Mouse (Mus musculus): ENCODE data around the gene Hoxa13. TPM values are rescaled to one million over a fixed set of nuclear protein-coding genes. Genes with fewer than 3 reads are reported as not detected.
A peak's percentile ranks its signal among the peaks of the same experiment; 100 is the strongest.

The Hoxa13 gene
- polyA plus RNA-seq, 1 experiment from 2014 or later: 17.4 TPM

DNA sequence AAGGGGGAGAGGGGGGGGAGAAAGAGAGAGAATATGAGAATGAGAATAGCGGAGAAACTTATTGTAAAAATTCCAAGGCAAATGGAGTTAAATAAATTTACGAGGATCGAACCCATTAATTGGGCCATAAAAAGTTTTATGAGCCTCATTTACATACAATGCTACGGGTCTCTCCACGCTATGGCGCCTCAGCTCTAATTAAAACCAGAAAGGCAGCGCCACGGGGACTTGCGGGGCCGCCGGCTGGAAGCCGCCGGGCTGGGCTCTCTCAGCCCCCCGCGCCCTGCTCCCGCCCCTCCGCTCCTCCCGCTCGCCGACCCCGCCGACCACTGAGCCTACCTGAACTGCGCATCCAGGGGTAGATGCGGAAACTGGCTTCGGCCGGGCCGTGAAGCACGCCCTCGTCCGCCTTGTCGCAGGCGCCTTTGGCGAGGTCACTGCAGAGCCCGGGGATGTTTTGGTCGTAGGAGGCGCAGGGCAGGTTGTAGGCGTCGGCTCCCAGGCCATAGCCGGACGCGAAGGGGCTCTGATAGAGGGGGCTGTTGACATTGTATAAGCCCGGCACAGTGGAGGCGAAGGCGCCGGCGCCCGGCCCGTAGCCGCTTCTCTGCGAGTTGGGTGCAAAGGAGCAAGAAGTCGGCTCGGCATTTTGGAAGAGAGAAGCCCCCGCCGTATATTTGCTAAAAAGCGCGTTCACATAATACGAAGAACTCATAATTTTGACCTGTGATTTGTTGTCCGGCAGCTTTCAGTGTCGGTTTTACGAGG, 43.8 kb downstream of the Hoxa13 start:
- WGBS: under 1% methylated on average over 60 of the region's 60 CpGs
- peak overlapping the region; percentile 53 for H3K4me3 ChIP-seq
- H3K36me3 ChIP-seq: no peaks in the 10 kb centered on the region
- H3K27me3 ChIP-seq: peaks cover 32% of the 10 kb centered on the region
- H3K4me2 ChIP-seq: peak overlapping the region; percentile 83
- peaks cover 60% of the 10 kb centered on the region for H3K4me1 ChIP-seq
- peak overlapping the region; percentile 45 for H3K9ac ChIP-seq
- no peaks in the 10 kb centered on the region for H3K9me3 ChIP-seq
- peak overlapping the region; percentile 89 for H3K27ac ChIP-seq
- no peak for ATAC-seq (ENCODE audit: insufficient number of reproducible peaks, low FRiP score, low TSS enrichment, low read depth)

DNA sequence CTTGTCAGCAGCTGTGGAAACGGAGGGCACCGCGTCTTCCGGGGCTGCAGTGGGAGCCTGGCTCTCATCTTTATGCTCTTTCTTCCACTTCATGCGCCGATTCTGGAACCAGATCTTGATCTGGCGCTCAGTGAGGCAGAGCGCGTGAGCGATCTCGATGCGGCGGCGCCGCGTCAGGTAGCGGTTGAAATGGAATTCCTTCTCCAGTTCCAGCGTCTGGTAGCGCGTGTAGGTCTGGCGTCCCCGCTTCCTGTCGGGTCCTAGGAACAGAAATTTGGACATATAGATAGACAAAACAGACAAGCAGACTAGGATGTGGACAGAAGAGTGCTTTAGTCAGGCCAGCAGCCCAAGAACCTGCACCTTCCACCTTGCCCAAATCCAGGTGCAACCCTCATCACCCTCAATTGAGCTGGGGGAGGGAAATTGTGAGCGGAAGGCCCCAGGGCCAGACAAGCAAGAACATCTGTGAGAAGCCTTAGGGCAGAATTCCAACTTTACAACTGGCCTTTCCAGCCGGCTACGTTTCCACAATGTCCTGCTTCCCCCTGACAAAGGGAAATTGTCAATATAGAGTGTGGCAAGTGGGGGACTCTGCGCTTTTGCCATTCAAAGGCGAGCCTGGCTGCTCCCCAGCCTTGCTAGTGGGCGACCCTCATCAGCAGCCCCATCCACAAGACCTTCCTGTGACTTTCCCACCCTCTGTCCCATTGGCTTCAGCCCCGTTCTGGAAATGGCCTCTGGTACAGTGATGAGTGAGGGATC, 44.7 kb downstream of the Hoxa13 start:
- peak overlapping the region; percentile 53 for H3K4me3 ChIP-seq
- H3K4me2 ChIP-seq: peak overlapping the region; percentile 83
- H3K36me3 ChIP-seq: no peaks in the 10 kb centered on the region
- H3K9ac ChIP-seq: peak overlapping the region; percentile 45; the same call in 1 of the 2 replicates
- no peak for ATAC-seq (ENCODE audit: insufficient number of reproducible peaks, low FRiP score, low TSS enrichment, low read depth)
- H3K27me3 ChIP-seq: peaks cover 35% of the 10 kb centered on the region
- H3K9me3 ChIP-seq: no peaks in the 10 kb centered on the region
- 4% methylated on average over 30 of the region's 30 CpGs for WGBS
- H3K4me1 ChIP-seq: peaks cover 61% of the 10 kb centered on the region
- H3K27ac ChIP-seq: 0 out of 2 replicates have a peak overlapping the region, but pooled peaks have one; percentile 89

DNA sequence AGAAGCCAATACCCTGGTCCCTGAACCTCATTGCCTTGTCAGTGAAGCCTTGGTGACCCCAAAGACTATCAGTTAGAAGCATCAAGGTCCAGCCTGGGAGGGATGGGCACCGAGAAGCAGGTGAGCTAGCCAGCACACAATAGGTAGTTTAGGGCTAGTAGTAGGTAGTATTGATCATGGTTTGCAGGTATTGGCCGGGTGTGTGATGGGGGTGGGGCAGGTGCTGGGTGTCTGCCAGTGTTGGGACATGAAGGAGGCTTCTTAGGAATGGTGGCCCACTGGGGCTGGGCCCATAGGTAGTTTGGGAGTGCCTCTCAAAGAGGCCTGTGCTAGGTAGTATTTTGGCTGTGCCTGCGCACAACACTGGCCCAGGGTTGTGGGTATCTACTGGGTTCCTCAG, 45.6 kb downstream of the Hoxa13 start:
- Histone ChIP-seq H3K27me3 (peaks cover 38% of the 10 kb centered on the region), H3K4me2 (peak overlapping the region; percentile 83; the same call in 1 of the 2 replicates), H3K4me1 (peaks cover 60% of the 10 kb centered on the region), H3K36me3 (no peaks in the 10 kb centered on the region), H3K4me3 (no peak overlapping the region), H3K9me3 (no peaks in the 10 kb centered on the region), H3K9ac (no peak overlapping the region), H3K27ac (no peak overlapping the region)
- WGBS: 58% methylated on average over 3 of the region's 3 CpGs
- ATAC-seq (ENCODE audit: insufficient number of reproducible peaks, low FRiP score, low TSS enrichment, low read depth): no peak

DNA sequence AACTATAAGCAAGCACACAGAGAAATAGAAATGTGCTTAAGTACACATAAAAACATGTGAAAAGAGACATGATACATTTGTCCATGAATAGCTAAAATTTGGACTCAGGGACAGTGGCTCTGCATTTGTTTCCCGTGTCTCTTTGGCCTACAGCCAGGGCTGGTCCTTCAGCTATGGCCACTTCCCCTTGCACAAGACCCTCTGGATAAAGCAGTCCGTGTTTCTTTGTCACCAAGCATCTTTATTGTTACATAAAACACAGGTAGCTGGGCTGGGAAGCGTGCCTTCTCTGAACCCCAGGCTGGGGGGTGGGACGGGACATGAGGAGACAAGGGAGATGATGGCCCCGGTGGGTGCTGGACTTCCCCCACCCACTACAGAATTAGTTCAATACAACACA, 46.4 kb downstream of the Hoxa13 start:
- Histone ChIP-seq H3K4me1 (peaks cover 64% of the 10 kb centered on the region), H3K9me3 (no peaks in the 10 kb centered on the region), H3K27ac (no peak overlapping the region), H3K4me2 (no peak overlapping the region), H3K36me3 (no peaks in the 10 kb centered on the region), H3K4me3 (no peak overlapping the region), H3K27me3 (peaks cover 40% of the 10 kb centered on the region), H3K9ac (no peak overlapping the region)
- no peak for ATAC-seq (ENCODE audit: insufficient number of reproducible peaks, low FRiP score, low TSS enrichment, low read depth)
- WGBS: 50% methylated on average over 5 of the region's 5 CpGs

DNA sequence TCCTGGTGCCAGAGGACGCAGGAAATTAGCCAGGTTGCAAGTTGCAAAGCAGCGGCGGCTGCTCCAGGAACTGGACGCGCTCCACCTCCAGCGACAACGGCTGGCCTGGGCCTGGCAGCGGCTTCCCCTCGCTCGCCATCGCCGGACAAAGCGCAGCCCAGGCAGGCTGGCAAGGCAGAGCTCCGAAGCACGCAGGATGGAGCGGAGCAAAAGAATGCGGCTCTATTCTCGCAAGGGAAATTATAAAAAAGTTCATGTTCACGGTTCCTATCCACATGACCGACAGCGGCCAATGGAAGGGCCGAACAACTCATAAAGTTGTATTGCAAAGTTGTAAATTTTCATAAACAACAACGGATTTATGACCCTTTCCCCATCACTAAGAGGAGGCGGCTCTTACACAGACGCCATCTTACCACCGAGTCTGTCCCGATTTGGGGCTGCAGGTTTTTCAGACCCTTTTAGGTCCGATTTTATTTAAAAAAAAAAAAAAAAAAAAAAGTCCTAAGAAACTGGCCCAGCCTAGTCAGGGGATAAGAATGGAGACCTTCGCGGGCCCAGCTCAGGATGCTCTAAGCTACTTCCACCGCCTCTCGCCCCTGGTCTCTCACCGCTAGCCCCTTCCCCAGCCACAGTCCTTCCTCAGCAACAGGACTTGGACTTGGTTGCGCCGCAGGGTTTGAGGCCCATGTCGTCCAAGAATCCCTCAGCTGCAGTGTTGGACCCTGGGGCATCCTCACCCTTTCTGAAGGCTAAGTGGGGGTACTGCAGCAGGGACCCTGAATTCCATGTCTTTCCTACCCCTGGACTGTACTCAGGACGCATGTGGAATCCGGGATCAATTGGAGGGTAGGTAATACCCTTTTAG, 47.3 kb downstream of the Hoxa13 start, which contains the start of the genes Hoxa3 and Gm28308:
TSS of gene Hoxa3 (minus strand) at position 218 of the 868 bp plus-strand sequence.
TSS of gene Gm28308 (minus strand) at position 221 of the 868 bp plus-strand sequence.
- Histone ChIP-seq H3K27me3 (peaks cover 40% of the 10 kb centered on the region), H3K36me3 (no peaks in the 10 kb centered on the region), H3K9me3 (no peaks in the 10 kb centered on the region), H3K4me3 (peak within 1 kb of the TSS; percentile 55), H3K27ac (peak within 1 kb of the TSS; percentile 90), H3K4me1 (peaks cover 64% of the 10 kb centered on the region), H3K9ac (peak within 1 kb of the TSS; percentile 69), H3K4me2 (peak within 1 kb of the TSS; percentile 69)
- WGBS: 3% methylated on average over 38 of the region's 38 CpGs
- ATAC-seq (ENCODE audit: insufficient number of reproducible peaks, low FRiP score, low TSS enrichment, low read depth): peak; percentile 41

DNA sequence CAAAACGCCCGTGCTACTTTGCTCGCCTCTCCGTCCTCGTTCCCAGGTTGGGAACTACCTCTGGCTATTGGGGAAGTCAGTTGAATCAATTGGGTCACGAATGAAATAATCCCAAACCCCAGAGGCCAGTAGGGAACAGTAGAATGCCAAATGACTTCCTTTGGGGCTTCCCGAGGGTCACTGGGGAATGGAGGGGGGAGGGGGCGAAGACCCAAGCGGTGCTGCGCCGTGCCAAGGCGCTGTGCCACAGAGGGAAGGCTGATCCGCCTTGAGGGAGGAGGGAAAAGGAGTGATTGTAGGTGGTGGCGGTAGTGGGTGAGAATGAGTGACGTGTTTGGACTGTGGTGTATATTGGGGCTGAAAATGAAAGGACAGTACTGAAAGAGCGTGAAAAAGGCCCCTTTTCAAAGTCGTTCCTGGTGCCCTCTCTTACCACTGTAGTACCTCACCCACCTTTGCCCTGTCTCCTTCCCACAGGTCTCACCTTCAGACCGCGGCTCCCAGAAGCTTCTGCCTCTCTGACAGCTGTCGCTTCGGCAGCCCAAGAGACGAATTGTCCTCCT, 48.0 kb downstream of the Hoxa13 start:
- peak overlapping the region; percentile 90 for H3K27ac ChIP-seq
- H3K27me3 ChIP-seq: peaks cover 44% of the 10 kb centered on the region

DNA sequence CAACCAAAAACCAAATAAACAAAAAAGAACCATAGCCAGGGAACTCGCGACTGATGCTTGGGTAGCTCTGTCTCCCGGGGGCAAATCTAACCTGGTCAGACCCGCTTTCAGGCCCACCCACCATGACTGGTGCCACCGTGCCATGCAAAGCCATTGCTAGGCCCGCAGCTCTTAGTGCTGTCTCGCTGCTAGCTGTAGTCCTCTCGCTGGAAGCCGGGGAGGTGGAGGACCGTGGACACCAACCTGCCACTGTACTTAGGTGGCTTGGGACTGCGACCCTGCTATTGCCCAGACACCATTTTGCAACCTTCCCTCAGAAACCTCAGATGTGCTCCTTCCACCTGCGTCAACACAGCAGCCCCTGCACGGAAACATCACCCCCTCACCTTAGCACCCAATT, 48.7 kb downstream of the Hoxa13 start:
- Histone ChIP-seq H3K4me3 (peak overlapping the region; percentile 55), H3K4me1 (peaks cover 63% of the 10 kb centered on the region)
- no peak for ATAC-seq (ENCODE audit: insufficient number of reproducible peaks, low FRiP score, low TSS enrichment, low read depth)

More for the DNA sequence above, 48.0 kb downstream of the Hoxa13 start:
- Histone ChIP-seq H3K4me3 (peak overlapping the region; percentile 55), H3K4me2 (peak overlapping the region; percentile 69), H3K9me3 (no peaks in the 10 kb centered on the region), H3K9ac (peak overlapping the region; percentile 69), H3K36me3 (no peaks in the 10 kb centered on the region), H3K4me1 (peaks cover 62% of the 10 kb centered on the region)
- ATAC-seq (ENCODE audit: insufficient number of reproducible peaks, low FRiP score, low TSS enrichment, low read depth): no peak
- 2% methylated on average over 22 of the region's 22 CpGs for WGBS

DNA sequence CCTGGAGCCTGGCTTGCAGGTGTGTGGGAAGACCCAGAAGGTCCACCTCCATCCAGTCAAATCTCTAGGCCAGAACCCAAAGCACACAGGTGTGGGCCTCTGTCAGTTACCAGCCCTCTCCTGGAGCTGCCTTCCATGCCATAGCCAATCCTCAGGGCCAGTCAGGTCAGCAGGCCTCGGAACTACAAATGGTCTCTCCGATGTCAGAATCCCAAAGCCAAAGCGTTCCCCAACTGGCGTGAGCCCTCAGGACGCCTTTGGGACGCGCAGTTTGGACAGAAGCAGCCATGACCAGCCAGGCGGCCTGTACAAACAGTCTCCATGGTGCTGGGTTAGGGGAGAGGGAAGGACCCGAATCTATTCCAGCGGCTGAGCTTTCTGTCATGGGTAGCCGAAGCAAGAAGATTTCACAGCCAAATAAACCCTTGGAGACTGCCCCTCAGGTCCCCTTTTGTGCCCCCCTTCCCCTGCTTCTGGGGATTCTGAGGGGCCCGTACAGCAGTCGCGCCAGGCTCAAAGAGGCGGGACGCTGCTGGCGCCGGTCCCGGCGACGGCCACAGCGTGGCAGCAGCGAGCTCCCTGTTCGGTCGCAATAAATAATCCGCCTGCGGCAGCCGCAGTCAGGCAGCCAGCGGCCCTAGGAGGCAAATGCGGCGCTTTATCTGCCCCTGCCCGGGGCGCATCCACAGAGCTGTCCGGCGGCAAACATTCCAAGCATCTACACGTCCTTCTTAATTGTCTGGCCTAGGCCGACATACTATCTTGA, 49.3 kb downstream of the Hoxa13 start:
- Histone ChIP-seq H3K4me1 (peaks cover 63% of the 10 kb centered on the region), H3K4me3 (peak overlapping the region; percentile 55), H3K27ac (peak overlapping the region; percentile 51; the same call in 1 of the 2 replicates), H3K4me2 (peak overlapping the region; percentile 69), H3K36me3 (no peaks in the 10 kb centered on the region), H3K27me3 (peaks cover 53% of the 10 kb centered on the region), H3K9ac (peak overlapping the region; percentile 69), H3K9me3 (no peaks in the 10 kb centered on the region)
- peak; percentile 36; the same call in 1 of the 2 replicates for ATAC-seq (ENCODE audit: insufficient number of reproducible peaks, low FRiP score, low TSS enrichment, low read depth)
- 2% methylated on average over 37 of the region's 37 CpGs for WGBS

More for the DNA sequence above, 48.7 kb downstream of the Hoxa13 start:
- Histone ChIP-seq H3K36me3 (no peaks in the 10 kb centered on the region), H3K4me2 (peak overlapping the region; percentile 69), H3K9me3 (no peaks in the 10 kb centered on the region), H3K9ac (peak overlapping the region; percentile 69), H3K27ac (peak overlapping the region; percentile 90), H3K27me3 (peaks cover 51% of the 10 kb centered on the region)
- WGBS: 3% methylated on average over 13 of the region's 13 CpGs

DNA sequence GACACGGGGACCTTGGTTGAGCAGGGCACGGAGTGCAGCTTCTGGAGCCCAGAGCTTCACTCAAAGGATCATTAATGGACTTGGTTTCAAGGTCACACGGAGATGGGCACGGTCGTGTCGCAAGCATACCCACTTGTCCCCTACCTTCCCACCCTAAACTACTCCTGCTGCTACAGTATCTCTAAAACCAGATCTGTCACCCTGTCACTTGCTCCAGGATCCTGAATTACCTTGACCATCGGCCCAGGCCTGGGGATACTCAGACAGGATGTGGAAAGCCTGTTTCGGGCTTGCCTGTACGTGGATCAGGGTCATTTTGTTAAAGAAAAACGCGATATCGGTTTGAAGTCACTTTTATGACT, 51.0 kb downstream of the Hoxa13 start:
- no peak overlapping the region for H3K27ac ChIP-seq
- peak overlapping the region; percentile 39 for H3K4me3 ChIP-seq
- H3K9ac ChIP-seq: 0 out of 2 replicates have a peak overlapping the region, but pooled peaks have one; percentile 8
- H3K4me1 ChIP-seq: peaks cover 62% of the 10 kb centered on the region
- WGBS: 32% methylated on average over 12 of the region's 12 CpGs
- H3K4me2 ChIP-seq: peak overlapping the region; percentile 71
- no peak for ATAC-seq (ENCODE audit: insufficient number of reproducible peaks, low FRiP score, low TSS enrichment, low read depth)
- peaks cover 5% of the 10 kb centered on the region; the same call in 1 of the 2 replicates for H3K36me3 ChIP-seq
- no peaks in the 10 kb centered on the region for H3K9me3 ChIP-seq
- H3K27me3 ChIP-seq: peaks cover 53% of the 10 kb centered on the region

DNA sequence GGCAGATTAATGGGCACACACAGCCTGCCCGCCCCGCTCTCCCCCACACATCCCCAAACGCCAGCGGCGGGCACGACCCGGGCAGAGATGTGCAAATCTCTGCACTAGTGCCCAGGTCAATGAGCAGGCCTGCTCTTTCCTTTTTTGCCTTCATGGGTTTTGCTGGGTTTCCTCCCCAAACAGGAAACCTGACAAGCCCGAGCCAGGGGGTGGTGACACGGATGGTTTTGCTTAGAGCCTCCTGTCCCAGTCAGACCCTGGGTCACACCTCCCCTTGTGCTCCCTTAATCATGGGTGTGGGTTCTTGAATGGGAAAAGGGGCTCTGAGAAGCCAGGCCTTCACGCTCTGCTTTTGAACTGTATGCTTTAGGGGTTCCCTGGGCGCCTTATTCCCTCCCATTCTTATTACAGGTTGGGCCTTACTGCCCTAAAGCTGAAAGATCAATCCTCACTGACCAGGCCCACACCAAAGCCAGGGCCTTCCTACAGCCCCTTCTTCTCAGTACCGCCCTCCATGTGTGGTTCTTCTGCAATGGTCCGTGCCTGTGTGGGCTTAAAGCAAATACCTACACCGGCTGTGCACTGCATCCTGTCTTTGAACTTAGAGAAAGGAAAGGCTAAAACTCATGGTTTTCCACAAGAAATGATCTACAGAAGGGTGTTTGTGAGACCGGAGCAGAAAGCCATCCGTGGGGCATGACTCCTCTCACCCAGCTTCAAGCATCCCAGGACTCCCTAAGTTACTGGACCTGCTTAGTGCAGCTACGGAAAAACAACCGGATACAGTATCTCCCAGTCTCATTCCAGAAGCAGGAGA, 51.6 kb downstream of the Hoxa13 start:
- peaks cover 68% of the 10 kb centered on the region for H3K4me1 ChIP-seq
- H3K4me3 ChIP-seq: peak overlapping the region; percentile 39
- peaks cover 5% of the 10 kb centered on the region; the same call in 1 of the 2 replicates for H3K36me3 ChIP-seq
- WGBS: 28% methylated on average over 18 of the region's 18 CpGs
- no peaks in the 10 kb centered on the region for H3K9me3 ChIP-seq
- H3K4me2 ChIP-seq: peak overlapping the region; percentile 71
- H3K27me3 ChIP-seq: peaks cover 53% of the 10 kb centered on the region
- ATAC-seq (ENCODE audit: insufficient number of reproducible peaks, low FRiP score, low TSS enrichment, low read depth): no peak
- 0 out of 2 replicates have a peak overlapping the region, but pooled peaks have one; percentile 8 for H3K9ac ChIP-seq
- H3K27ac ChIP-seq: peak overlapping the region; percentile 17; the same call in 1 of the 2 replicates
